Mouse (Mus musculus) kidney, adult 11 months (tissue): ENCODE data around the gene R3hdm2.

ENCODE experiments used
- DNase-seq: peaks from one replicate; pipeline ENCODE4 v3.0.0; 2022

R3hdm2 gene

GRCm38 (mm10) chr10:127499516-127499915, 119.4 kb downstream of the R3hdm2 start:
- no peak for DNase-seq

- DNase-seq: no peak
Observed at GRCm38 (mm10) chr10:127500042-127500441, 119.9 kb downstream of the R3hdm2 start.

- no peak for DNase-seq
Observed at GRCm38 (mm10) chr10:127500894-127501893, 121.1 kb downstream of the R3hdm2 start, which contains the start of gene Stac3. Gene Stac3, plus strand, starts transcription at chr10:127501686.

- peak; percentile 64 for DNase-seq
Observed at GRCm38 (mm10) chr10:127508239-127508638, 128.1 kb downstream of the R3hdm2 start.

- DNase-seq: peak; percentile 77
Observed at GRCm38 (mm10) chr10:127509051-127509836, 129.1 kb downstream of the R3hdm2 start.

- DNase-seq: no peak
Observed at GRCm38 (mm10) chr10:127509837-127510701, 129.9 kb downstream of the R3hdm2 start.

GRCm38 (mm10) chr10:127510895-127511617, 130.9 kb downstream of the R3hdm2 start:
- DNase-seq: no peak

GRCm38 (mm10) chr10:127511634-127512306, 131.6 kb downstream of the R3hdm2 start:
- no peak for DNase-seq

GRCm38 (mm10) chr10:127512307-127512666, 132.2 kb downstream of the R3hdm2 start:
- DNase-seq: no peak

GRCm38 (mm10) chr10:127512813-127513212, 132.7 kb downstream of the R3hdm2 start:
- DNase-seq: peak; percentile 90

- no peak for DNase-seq
Observed at GRCm38 (mm10) chr10:127513501-127514091, 133.5 kb downstream of the R3hdm2 start.

GRCm38 (mm10) chr10:127514111-127514698, 134.1 kb downstream of the R3hdm2 start:
- DNase-seq: no peak

GRCm38 (mm10) chr10:127514764-127515163, 134.6 kb downstream of the R3hdm2 start, which contains the start of gene Ndufa4l2:
Gene Ndufa4l2, plus strand, starts transcription at chr10:127514967.
- DNase-seq: no peak

- no peak for DNase-seq
Observed at GRCm38 (mm10) chr10:127515271-127515982, 135.3 kb downstream of the R3hdm2 start.

- DNase-seq: no peak
Observed at GRCm38 (mm10) chr10:127515983-127516459, 135.9 kb downstream of the R3hdm2 start.

- no peak for DNase-seq
Observed at GRCm38 (mm10) chr10:127516576-127517260, 136.6 kb downstream of the R3hdm2 start.

GRCm38 (mm10) chr10:127517941-127518340, 137.8 kb downstream of the R3hdm2 start:
- no peak for DNase-seq

- DNase-seq: no peak
Observed at GRCm38 (mm10) chr10:127519041-127519701, 139.0 kb downstream of the R3hdm2 start.
